Comparison of ENCODE assay signal across 8 mouse cellular contexts in genomic region chr17:33919351-33920281, GRCm38 (mm10). TPM values are rescaled to one million over a fixed set of nuclear protein-coding genes. Genes with fewer than 3 reads are reported as not detected.
DNase-seq lines count a peak whose midpoint lies in the region; ATAC-seq lines count a peak whose summit lies in the region.

No protein-coding gene starts in this region.

- peak overlapping the region; percentile 72 for H3K9ac ChIP-seq in forebrain, embryonic 13.5 days

- peaks cover 18% of the 10 kb centered on the region for H3K36me3 ChIP-seq in forebrain, embryonic 13.5 days (ENCODE audit: poor library complexity, severe bottlenecking)
- peaks cover 63% of the 10 kb centered on the region for H3K36me3 ChIP-seq in megakaryocyte, embryonic 14.5 days (replicated peaks; ENCODE audit: low read length)

- WGBS in forebrain, embryonic 13.5 days = under 1% methylated on average over 52 of the region's 52 CpGs

- peak; percentile 94 for DNase-seq in NIH3T3 (ENCODE audit: low read depth)
- DNase-seq in c-Kit-positive CD71-positive TER-119-positive erythroid progenitor cells, embryonic 14.5 days (ENCODE audit: low spot score) = peak; percentile 86
- DNase-seq in left cerebral cortex, adult 8-10 months (ENCODE audit: low spot score in 2 of 2) = peak; percentile 47 to 49
- peak; percentile 48 for DNase-seq in right cerebral cortex, postnatal 14 days
- DNase-seq in urinary bladder, postnatal 4 days (ENCODE audit: low spot score in 2 of 2) = peak; percentile 80 to 81

- peak overlapping the region; percentile 83 for H3K4me2 ChIP-seq in forebrain, embryonic 13.5 days

- no peaks in the 10 kb centered on the region for H3K9me3 ChIP-seq in forebrain, embryonic 13.5 days (replicated peaks)
- H3K9me3 ChIP-seq in megakaryocyte, embryonic 14.5 days = 0 out of 2 replicates have a peak, but pooled peaks cover 5% of the 10 kb centered on the region

- H3K27ac ChIP-seq in forebrain, embryonic 13.5 days = 0 out of 2 replicates have a peak overlapping the region, but pooled peaks have one; percentile 35

- peak overlapping the region; percentile 49 for H3K4me3 ChIP-seq in forebrain, embryonic 13.5 days
- H3K4me3 ChIP-seq in megakaryocyte, embryonic 14.5 days (replicated peaks) = peak overlapping the region; percentile 93

- ATAC-seq in forebrain, embryonic 13.5 days = no peak
- peak; percentile 61 to 70 for ATAC-seq in hematopoietic stem cell, adult 5-6 weeks (replicated peaks in 1 of 2; ENCODE audit: insufficient read depth in 1 of 2, low FRiP score in 2 of 2, low TSS enrichment in 1 of 2, low read depth in 1 of 2, poor library complexity in 2 of 2, severe bottlenecking in 2 of 2)

- H3K4me1 ChIP-seq in forebrain, embryonic 13.5 days = peaks cover 50% of the 10 kb centered on the region
- peaks cover 69% of the 10 kb centered on the region for H3K4me1 ChIP-seq in megakaryocyte, embryonic 14.5 days

- no peaks in the 10 kb centered on the region for H3K27me3 ChIP-seq in forebrain, embryonic 13.5 days
- H3K27me3 ChIP-seq in megakaryocyte, embryonic 14.5 days (replicated peaks) = no peaks in the 10 kb centered on the region

RNA-seq across cellular contexts. Expression of gene Zbtb22, which starts 3.9 kb away (rescaled TPM):
- polyA plus RNA-seq in forebrain, embryonic 13.5 days (2015; fragmentation: Nextera tagmentation; extraction: Ambion mirVana) = 18.1 and 20.6 TPM in 2 replicates
- total RNA-seq in hematopoietic stem cell, adult 5-6 weeks (2017) = 20.4 and 21.4 TPM in 2 replicates
- 10 to 100 TPM; 36.8 to 44.6 (median 41.3) TPM for total RNA-seq in left cerebral cortex, adult 8-10 months (2022)
- 45.3 and 51.7 TPM in 2 replicates for polyA plus RNA-seq in megakaryocyte, embryonic 14.5 days (2012; ENCODE audit: insufficient read depth, low replicate concordance)

RNA-seq across cellular contexts. Expression of gene Tapbp, which starts 3.9 kb away (rescaled TPM):
- polyA plus RNA-seq in forebrain, embryonic 13.5 days (2015; fragmentation: Nextera tagmentation; extraction: Ambion mirVana) = 12.3 and 15.0 TPM in 2 replicates
- total RNA-seq in hematopoietic stem cell, adult 5-6 weeks (2017) = 71.1 and 79.8 TPM in 2 replicates
- total RNA-seq in left cerebral cortex, adult 8-10 months (2022) = 10 to 100 TPM; 53.0 to 74.3 (median 56.5) TPM
- 362 and 606 TPM in 2 replicates for polyA plus RNA-seq in megakaryocyte, embryonic 14.5 days (2012; ENCODE audit: insufficient read depth, low replicate concordance)

RNA-seq across cellular contexts. Expression of gene Rgl2, which starts 9.7 kb away (rescaled TPM):
- 39.3 and 46.6 TPM in 2 replicates for polyA plus RNA-seq in forebrain, embryonic 13.5 days (2015; fragmentation: Nextera tagmentation; extraction: Ambion mirVana)
- total RNA-seq in hematopoietic stem cell, adult 5-6 weeks (2017) = 36.6 and 57.1 TPM in 2 replicates
- 10 to 100 TPM; 48.9 to 73.4 (median 60.6) TPM for total RNA-seq in left cerebral cortex, adult 8-10 months (2022)
- polyA plus RNA-seq in megakaryocyte, embryonic 14.5 days (2012; ENCODE audit: insufficient read depth, low replicate concordance) = 90.4 and 221 TPM in 2 replicates

RNA-seq across cellular contexts. Expression of gene Daxx, which starts 10.4 kb away (rescaled TPM):
- 60.7 and 68.0 TPM in 2 replicates for polyA plus RNA-seq in forebrain, embryonic 13.5 days (2015; fragmentation: Nextera tagmentation; extraction: Ambion mirVana)
- total RNA-seq in hematopoietic stem cell, adult 5-6 weeks (2017) = 26.5 and 27.7 TPM in 2 replicates
- 10 to 100 TPM; 24.0 to 31.9 (median 27.1) TPM for total RNA-seq in left cerebral cortex, adult 8-10 months (2022)
- polyA plus RNA-seq in megakaryocyte, embryonic 14.5 days (2012; ENCODE audit: insufficient read depth, low replicate concordance) = 11.0 and 20.0 TPM in 2 replicates

RNA-seq across cellular contexts. Expression of gene Platr17, which starts 14.7 kb away (rescaled TPM):
- 0.28 and 0.49 TPM in 2 replicates for polyA plus RNA-seq in forebrain, embryonic 13.5 days (2015; fragmentation: Nextera tagmentation; extraction: Ambion mirVana)
- 3.3 and 4.4 TPM in 2 replicates for total RNA-seq in hematopoietic stem cell, adult 5-6 weeks (2017)
- 1 to 10 TPM in 2 of 4 experiments, not detected in 2; 1.3 to 1.6 TPM for total RNA-seq in left cerebral cortex, adult 8-10 months (2022)
- polyA plus RNA-seq in megakaryocyte, embryonic 14.5 days (2012; ENCODE audit: insufficient read depth, low replicate concordance) = not detected in 2 replicates
